Comparison of ENCODE assay signal across 8 mouse cellular contexts in the genomic region with DNA sequence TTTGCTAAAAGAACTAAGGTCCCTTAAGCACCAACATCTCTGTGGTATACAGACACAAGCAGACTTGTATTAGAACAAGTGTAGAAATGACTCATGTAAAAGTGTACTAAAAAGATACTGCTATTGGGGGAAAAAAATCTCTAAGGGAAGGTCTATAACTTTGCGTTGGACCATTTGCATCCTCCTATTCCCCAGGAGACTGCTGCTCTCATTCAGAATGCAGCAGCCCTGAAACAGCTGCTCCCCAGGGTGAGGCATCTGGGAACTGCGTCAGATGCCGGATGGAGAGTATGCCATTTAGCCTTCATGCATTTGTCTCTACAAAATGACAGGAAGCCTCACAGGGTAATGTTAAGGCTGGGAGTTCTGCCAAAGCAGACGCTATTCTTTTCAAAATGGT.
DNase-seq lines count a peak whose midpoint lies in the region.

No protein-coding gene starts in this region.

- DNase-seq in adrenal gland, postnatal 10 days: peak; percentile 2
- no peak for DNase-seq in adrenal gland, postnatal 14 days
- DNase-seq in kidney, postnatal 14 days: peak; percentile 39
- DNase-seq in kidney, adult 8-10 months: no peak
- DNase-seq in brain, adult 2 months (ENCODE audit: low read depth, low spot score): peak; percentile 62
- DNase-seq in kidney, postnatal 36 days: peak; percentile 2 to 3
- no peak for DNase-seq in cerebellum, postnatal 25 days
- DNase-seq in adrenal gland, postnatal 4 days (ENCODE audit: low spot score in 2 of 2): no peak

Comparison
In these comparisons a context has a peak if more than half of its experiments do, and no peak if none do; other contexts are left out.
1. DNase-seq: peak in adrenal gland, postnatal 10 days (single experiment), kidney, postnatal 14 days (single experiment), brain, adult 2 months (single experiment) and kidney, postnatal 36 days (2 of 2); none in adrenal gland, postnatal 14 days (single experiment), kidney, adult 8-10 months (0 of 2), cerebellum, postnatal 25 days (0 of 2) and adrenal gland, postnatal 4 days (0 of 2).